Mouse (Mus musculus): ENCODE data around the gene Cpb1. TPM values are rescaled to one million over a fixed set of nuclear protein-coding genes. Genes with fewer than 3 reads are reported as not detected.

Cpb1 gene
- polyA plus RNA-seq, 1 experiment, result not detected

GRCm38 (mm10) chr3:20254566-20255479, 20.7 kb downstream of the Cpb1 start:
- Histone ChIP-seq H3K4me3 (replicated peaks) (no peak overlapping the region), H3K27me3 (replicated peaks) (no peaks in the 10 kb centered on the region), H3K36me3 (replicated peaks; ENCODE audit: low read length) (no peaks in the 10 kb centered on the region), H3K4me1 (peaks cover 9% of the 10 kb centered on the region; the same call in 1 of the 2 replicates), H3K9me3 (no peaks in the 10 kb centered on the region)
- no peak for TF ChIP-seq GATA1 (IDR thresholded peaks at IDR 0.05; ENCODE audit: borderline replicate concordance, low read length)

GRCm38 (mm10) chr3:20243913-20244312, 31.6 kb downstream of the Cpb1 start:
- TF ChIP-seq GATA1 (IDR thresholded peaks at IDR 0.05; ENCODE audit: borderline replicate concordance, low read length), result no peak
- TF ChIP-seq FLI1 (IDR thresholded peaks at IDR 0.05; ENCODE audit: low read length), result no peak
- H3K4me1 ChIP-seq, result peaks cover 10% of the 10 kb centered on the region; the same call in 1 of the 2 replicates
- no peak overlapping the region for H3K4me3 ChIP-seq (replicated peaks)

GRCm38 (mm10) chr3:20242050-20242449, 33.5 kb downstream of the Cpb1 start, which contains the start of gene Cpa3:
Cpa3 (minus strand) TSS chr3:20242181.
- Histone ChIP-seq H3K9me3 (no peaks in the 10 kb centered on the region), H3K4me1 (peaks cover 10% of the 10 kb centered on the region; the same call in 1 of the 2 replicates), H3K36me3 (replicated peaks; ENCODE audit: low read length) (no peaks in the 10 kb centered on the region), H3K27me3 (replicated peaks) (no peaks in the 10 kb centered on the region), H3K4me3 (replicated peaks) (no peak within 1 kb of the TSS)
- no peak for TF ChIP-seq FLI1 (IDR thresholded peaks at IDR 0.05; ENCODE audit: low read length)
- no peak for TF ChIP-seq GATA1 (IDR thresholded peaks at IDR 0.05; ENCODE audit: borderline replicate concordance, low read length)

More at GRCm38 (mm10) chr3:20243913-20244312, 31.6 kb downstream of the Cpb1 start:
- Histone ChIP-seq H3K27me3 (replicated peaks) (no peaks in the 10 kb centered on the region), H3K9me3 (no peaks in the 10 kb centered on the region), H3K36me3 (replicated peaks; ENCODE audit: low read length) (no peaks in the 10 kb centered on the region)

- Histone ChIP-seq H3K4me3 (replicated peaks) (no peak overlapping the region), H3K36me3 (replicated peaks; ENCODE audit: low read length) (no peaks in the 10 kb centered on the region), H3K4me1 (peaks cover 10% of the 10 kb centered on the region; the same call in 1 of the 2 replicates), H3K27me3 (replicated peaks) (no peaks in the 10 kb centered on the region), H3K9me3 (no peaks in the 10 kb centered on the region)
- TF ChIP-seq FLI1 (IDR thresholded peaks at IDR 0.05; ENCODE audit: low read length) (no peak), GATA1 (IDR thresholded peaks at IDR 0.05; ENCODE audit: borderline replicate concordance, low read length) (no peak)
Observed at GRCm38 (mm10) chr3:20239741-20240140, 35.8 kb downstream of the Cpb1 start.

GRCm38 (mm10) chr3:20236965-20237364, 38.6 kb downstream of the Cpb1 start:
- no peak for TF ChIP-seq FLI1 (IDR thresholded peaks at IDR 0.05; ENCODE audit: low read length)
- no peak for TF ChIP-seq GATA1 (IDR thresholded peaks at IDR 0.05; ENCODE audit: borderline replicate concordance, low read length)

GRCm38 (mm10) chr3:20229027-20229426, 46.5 kb downstream of the Cpb1 start:
- Histone ChIP-seq H3K27me3 (replicated peaks) (no peaks in the 10 kb centered on the region), H3K36me3 (replicated peaks; ENCODE audit: low read length) (no peaks in the 10 kb centered on the region), H3K4me3 (replicated peaks) (no peak overlapping the region), H3K9me3 (no peaks in the 10 kb centered on the region), H3K4me1 (peaks cover 7% of the 10 kb centered on the region; the same call in 1 of the 2 replicates)
- no peak for TF ChIP-seq FLI1 (IDR thresholded peaks at IDR 0.05; ENCODE audit: low read length)
- TF ChIP-seq GATA1 (IDR thresholded peaks at IDR 0.05; ENCODE audit: borderline replicate concordance, low read length), result no peak

More at GRCm38 (mm10) chr3:20236965-20237364, 38.6 kb downstream of the Cpb1 start:
- Histone ChIP-seq H3K9me3 (no peaks in the 10 kb centered on the region), H3K36me3 (replicated peaks; ENCODE audit: low read length) (no peaks in the 10 kb centered on the region), H3K27me3 (replicated peaks) (no peaks in the 10 kb centered on the region), H3K4me3 (replicated peaks) (no peak overlapping the region), H3K4me1 (peaks cover 7% of the 10 kb centered on the region; the same call in 1 of the 2 replicates)

GRCm38 (mm10) chr3:20225429-20225828, 50.1 kb downstream of the Cpb1 start:
- peaks cover 12% of the 10 kb centered on the region for H3K4me1 ChIP-seq
- no peak for TF ChIP-seq GATA1 (IDR thresholded peaks at IDR 0.05; ENCODE audit: borderline replicate concordance, low read length)
- no peak for TF ChIP-seq FLI1 (IDR thresholded peaks at IDR 0.05; ENCODE audit: low read length)
- no peaks in the 10 kb centered on the region for H3K36me3 ChIP-seq (replicated peaks; ENCODE audit: low read length)
- H3K27me3 ChIP-seq (replicated peaks), result no peaks in the 10 kb centered on the region
- no peaks in the 10 kb centered on the region for H3K9me3 ChIP-seq
- no peak overlapping the region for H3K4me3 ChIP-seq (replicated peaks)

GRCm38 (mm10) chr3:20222926-20223698, 52.4 kb downstream of the Cpb1 start:
- Histone ChIP-seq H3K4me3 (replicated peaks) (no peak overlapping the region), H3K9me3 (no peaks in the 10 kb centered on the region), H3K27me3 (replicated peaks) (no peaks in the 10 kb centered on the region), H3K4me1 (peaks cover 8% of the 10 kb centered on the region), H3K36me3 (replicated peaks; ENCODE audit: low read length) (no peaks in the 10 kb centered on the region)
- TF ChIP-seq FLI1 (IDR thresholded peaks at IDR 0.05; ENCODE audit: low read length), result no peak
- no peak for TF ChIP-seq GATA1 (IDR thresholded peaks at IDR 0.05; ENCODE audit: borderline replicate concordance, low read length)

- Histone ChIP-seq H3K36me3 (replicated peaks; ENCODE audit: low read length) (no peaks in the 10 kb centered on the region), H3K4me3 (replicated peaks) (no peak overlapping the region), H3K4me1 (peaks cover 8% of the 10 kb centered on the region), H3K27me3 (replicated peaks) (no peaks in the 10 kb centered on the region), H3K9me3 (no peaks in the 10 kb centered on the region)
- no peak for TF ChIP-seq FLI1 (IDR thresholded peaks at IDR 0.05; ENCODE audit: low read length)
- no peak for TF ChIP-seq GATA1 (IDR thresholded peaks at IDR 0.05; ENCODE audit: borderline replicate concordance, low read length)
Observed at GRCm38 (mm10) chr3:20222136-20222535, 53.4 kb downstream of the Cpb1 start.

Measured in megakaryocyte, embryonic 14.5 days (primary cell).